Mouse (Mus musculus): ENCODE measurements around the gene Hist1h1e. TPM values are rescaled to one million over a fixed set of nuclear protein-coding genes. Genes with fewer than 3 reads are reported as not detected.
"Not testable (repeated sequence)": the region's sequence is repeated elsewhere in the genome, so short reads cannot be mapped to it uniquely, and the experiment has no call there.

The Hist1h1e gene
- total RNA-seq, 2 experiments from 2014 or later = 29.1 to 34.0 TPM

DNA sequence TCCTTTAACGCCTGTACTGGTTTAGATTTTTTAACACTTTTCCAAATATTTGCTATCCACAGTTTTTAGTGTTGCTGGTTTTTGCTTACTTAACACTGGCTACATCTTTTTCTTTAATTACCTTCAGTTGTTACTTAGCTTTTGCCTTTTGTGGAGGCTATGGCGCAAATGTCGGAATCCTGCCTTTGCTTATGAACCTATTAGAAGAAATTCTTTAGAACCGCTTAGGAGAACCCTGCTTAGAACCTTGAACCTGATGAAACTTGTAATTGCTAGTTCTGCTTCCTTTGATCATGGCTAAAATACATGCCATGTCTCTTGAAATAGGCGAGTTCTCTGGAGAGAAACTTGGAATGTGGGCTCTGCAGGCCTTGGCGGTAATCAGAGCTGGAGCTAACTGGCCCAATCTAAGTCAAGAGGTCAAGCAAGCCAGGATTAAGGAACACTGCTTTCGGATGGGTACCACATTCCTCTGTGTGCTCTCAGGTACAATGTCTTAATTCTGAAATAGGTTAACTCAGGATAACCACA lies 45.9 kb downstream of the Hist1h1e start:
- no peak for TF ChIP-seq CTCF (IDR thresholded peaks at IDR 0.05)
- peak overlapping the region; percentile 70 for H3K4me3 ChIP-seq
- peak overlapping the region; percentile 83 for H3K27ac ChIP-seq
- intact Hi-C loops (cut with DNase I) = no loop called here
- no peak for DNase-seq

DNA sequence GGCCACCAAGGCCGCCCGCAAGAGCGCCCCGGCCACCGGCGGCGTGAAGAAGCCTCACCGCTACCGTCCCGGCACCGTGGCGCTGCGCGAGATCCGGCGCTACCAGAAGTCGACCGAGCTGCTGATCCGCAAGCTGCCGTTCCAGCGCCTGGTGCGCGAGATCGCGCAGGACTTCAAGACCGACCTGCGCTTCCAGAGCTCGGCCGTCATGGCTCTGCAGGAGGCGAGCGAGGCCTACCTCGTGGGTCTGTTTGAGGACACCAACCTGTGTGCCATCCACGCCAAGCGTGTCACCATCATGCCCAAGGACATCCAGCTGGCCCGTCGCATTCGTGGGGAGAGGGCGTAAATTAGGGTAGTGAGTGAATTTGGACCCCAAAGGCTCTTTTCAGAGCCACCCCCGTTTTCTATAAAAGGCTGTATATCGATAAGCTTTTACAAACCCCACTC lies 46.5 kb downstream of the Hist1h1e start:
- Histone ChIP-seq H3K27ac (peak overlapping the region; percentile 83), H3K4me3 (peak overlapping the region; percentile 70)
- DNase-seq = peak; percentile 23
- intact Hi-C loops (cut with DNase I) = not testable (repeated sequence)

DNA sequence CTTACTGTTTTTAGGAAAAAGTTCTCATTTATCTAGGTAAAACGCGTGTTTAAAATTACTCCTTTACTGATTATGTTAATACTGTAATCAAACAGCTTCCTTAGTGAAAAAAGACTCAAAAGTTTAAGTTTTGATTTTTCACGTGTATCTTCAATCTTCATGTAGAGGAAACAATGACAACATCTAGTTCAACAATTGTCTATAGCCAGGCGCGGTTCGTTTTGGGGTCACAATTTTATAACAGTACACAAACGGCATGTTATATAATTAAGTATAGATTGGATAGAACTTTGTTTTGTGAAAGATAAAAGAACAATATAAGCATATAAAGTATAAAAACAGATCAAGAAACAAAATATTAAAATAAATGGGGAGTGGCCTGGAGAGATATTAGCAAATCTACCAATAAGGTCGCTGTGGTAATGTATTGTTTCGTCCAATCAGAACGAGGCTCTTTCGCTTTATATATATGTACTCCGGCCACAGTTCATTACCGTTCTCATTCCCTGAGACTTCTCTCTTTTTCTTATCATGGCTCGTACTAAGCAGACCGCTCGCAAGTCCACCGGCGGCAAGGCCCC lies 47.0 kb downstream of the Hist1h1e start, which contains the start of gene Hist1h3d:
TSS of gene Hist1h3d (plus strand) at position 493 of the 581 bp plus-strand sequence.
- TF ChIP-seq CTCF (IDR thresholded peaks at IDR 0.05) = no peak
- intact Hi-C loops (cut with DNase I) = no loop called here
- H3K27ac ChIP-seq = peak within 1 kb of the TSS; percentile 83
- peak within 1 kb of the TSS; percentile 70 for H3K4me3 ChIP-seq
- peak; percentile 17 for DNase-seq

DNA sequence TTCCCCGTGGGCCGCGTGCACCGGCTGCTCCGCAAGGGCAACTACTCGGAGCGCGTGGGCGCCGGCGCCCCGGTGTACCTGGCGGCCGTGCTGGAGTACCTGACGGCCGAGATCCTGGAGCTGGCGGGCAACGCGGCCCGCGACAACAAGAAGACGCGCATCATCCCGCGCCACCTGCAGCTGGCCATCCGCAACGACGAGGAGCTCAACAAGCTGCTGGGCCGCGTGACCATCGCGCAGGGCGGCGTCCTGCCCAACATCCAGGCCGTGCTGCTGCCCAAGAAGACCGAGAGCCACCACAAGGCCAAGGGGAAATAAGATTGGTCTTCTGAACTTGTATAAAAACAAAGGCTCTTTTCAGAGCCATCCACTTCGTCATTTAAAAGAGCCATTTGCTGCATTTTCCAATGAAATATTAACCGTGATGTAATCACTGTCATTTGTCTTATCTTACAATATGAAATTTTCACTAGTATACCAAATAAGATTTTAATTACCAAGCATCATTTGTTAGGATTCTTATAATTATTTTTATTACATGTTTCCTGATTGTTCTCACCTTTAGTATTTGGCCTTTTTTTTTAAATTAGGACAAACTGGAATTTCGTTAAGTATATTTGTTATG lies 47.7 kb downstream of the Hist1h1e start:
- intact Hi-C loops (cut with DNase I) = not testable (repeated sequence)
- H3K4me3 ChIP-seq = peak overlapping the region; percentile 70
- H3K27ac ChIP-seq = peak overlapping the region; percentile 83

DNA sequence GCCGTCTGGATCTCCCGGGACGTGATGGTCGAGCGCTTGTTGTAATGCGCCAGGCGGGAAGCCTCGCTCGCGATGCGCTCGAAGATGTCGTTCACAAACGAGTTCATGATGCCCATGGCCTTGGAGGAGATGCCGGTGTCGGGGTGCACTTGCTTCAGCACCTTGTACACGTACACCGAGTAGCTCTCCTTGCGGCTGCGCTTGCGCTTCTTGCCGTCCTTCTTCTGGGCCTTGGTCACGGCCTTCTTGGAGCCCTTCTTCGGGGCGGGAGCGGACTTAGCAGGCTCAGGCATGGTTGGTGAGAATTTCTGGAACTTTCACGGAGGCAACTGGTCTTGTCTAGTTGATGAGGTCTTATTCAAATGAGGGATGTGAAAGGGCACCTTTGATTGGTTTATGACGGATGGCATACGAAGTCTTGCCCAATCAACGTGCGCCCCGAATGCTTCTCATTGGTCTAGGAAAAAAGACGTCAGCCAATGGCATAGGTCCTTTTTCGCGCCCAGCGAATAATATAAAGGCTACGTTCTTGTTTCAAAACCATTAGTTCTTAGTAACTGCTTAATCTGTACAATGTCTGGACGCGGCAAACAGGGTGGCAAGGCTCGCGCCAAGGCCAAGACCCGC lies 48.3 kb downstream of the Hist1h1e start, which contains the start of the genes Hist1h2bf and Hist1h2ad:
TSS of gene Hist1h2bf (minus strand) at position 299 of the 627 bp plus-strand sequence.
TSS of gene Hist1h2ad (plus strand) at position 484 of the 627 bp plus-strand sequence.
- intact Hi-C loops (cut with DNase I) = not testable (repeated sequence)
- DNase-seq = peak; percentile 84
- peak within 1 kb of the TSS; percentile 70 for H3K4me3 ChIP-seq
- H3K27ac ChIP-seq = peak within 1 kb of the TSS; percentile 83

More for the DNA sequence above, 47.7 kb downstream of the Hist1h1e start:
- not testable (repeated sequence) for DNase-seq

DNA sequence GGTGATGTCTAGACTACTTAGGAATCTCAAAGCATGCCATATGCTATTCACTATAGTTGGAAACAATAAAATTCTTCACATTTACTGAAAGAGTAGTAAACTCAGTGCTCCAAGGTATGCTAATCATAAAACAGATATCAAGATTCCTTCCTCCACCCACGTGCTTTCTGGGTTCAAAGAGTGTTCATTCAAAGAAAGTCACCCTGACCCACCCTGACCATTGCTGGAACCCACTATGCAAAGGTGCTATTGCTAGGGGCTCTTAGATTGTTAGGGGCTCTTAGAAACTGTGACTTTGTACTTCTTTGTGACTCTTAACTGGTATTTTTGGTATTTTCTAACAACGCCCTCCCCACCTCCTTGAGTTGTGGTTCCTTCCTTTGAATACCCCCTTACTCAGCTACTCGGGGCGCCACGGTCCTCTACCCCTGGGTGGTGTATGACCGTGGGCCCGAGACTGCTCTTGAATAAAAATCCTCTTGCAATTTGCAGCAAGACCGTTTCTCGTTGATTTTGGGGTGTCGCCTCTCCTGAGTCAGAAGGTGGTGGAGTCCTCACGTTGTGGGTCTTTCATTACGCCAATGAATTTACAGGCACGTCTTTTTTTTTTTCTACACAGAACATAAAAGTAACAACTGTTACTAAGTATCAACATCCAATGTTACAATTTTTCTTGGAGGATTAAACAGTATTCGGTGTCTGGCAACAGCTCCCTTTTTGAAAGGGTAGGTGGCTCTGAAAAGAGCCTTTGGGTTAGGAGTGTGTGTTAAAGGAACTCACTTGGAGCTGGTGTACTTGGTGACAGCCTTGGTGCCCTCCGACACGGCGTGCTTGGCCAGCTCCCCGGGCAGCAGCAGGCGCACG lies 49.1 kb downstream of the Hist1h1e start:
- H3K27ac ChIP-seq; DNase-seq; intact Hi-C loops (cut with DNase I): not testable (repeated sequence)
- peak overlapping the region; percentile 70 for H3K4me3 ChIP-seq

DNA sequence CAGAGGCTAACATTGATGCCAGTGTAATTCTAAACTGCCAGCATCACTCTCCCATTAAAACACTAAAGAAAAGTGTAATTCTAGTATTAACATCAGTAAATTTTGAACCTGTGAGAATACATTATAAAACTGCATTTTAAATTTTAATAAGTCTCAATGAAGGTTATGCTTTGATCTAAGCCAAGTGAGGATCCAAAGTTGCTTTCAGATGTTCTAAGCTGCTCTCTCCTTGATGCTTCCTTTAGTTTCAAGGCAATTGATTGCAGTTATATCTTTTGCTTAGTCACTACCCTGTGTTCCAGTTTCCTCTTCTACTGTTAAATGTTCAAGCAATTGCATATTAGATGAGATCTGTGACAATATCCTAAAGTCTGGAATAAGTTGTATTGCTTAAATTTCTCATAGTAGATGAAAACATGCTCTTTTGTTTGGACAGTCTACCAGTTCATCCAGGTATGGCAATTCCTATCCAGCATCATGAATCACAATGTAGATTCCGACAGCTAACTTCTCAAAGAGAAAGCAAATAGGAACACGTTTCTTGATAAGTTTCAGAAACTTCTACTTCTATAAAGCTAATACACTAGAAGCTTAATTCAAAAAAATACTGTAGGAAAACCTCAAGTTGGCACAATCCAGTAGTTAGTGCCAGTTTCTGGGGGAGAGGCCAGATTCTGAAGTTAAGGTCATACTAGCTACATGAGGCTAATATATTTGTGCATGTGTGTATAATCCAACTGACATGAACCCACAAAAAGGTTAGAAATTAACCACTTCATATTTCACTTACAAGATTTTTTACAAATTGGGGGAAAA lies 49.9 kb downstream of the Hist1h1e start:
- intact Hi-C loops (cut with DNase I) = no loop called here

DNA sequence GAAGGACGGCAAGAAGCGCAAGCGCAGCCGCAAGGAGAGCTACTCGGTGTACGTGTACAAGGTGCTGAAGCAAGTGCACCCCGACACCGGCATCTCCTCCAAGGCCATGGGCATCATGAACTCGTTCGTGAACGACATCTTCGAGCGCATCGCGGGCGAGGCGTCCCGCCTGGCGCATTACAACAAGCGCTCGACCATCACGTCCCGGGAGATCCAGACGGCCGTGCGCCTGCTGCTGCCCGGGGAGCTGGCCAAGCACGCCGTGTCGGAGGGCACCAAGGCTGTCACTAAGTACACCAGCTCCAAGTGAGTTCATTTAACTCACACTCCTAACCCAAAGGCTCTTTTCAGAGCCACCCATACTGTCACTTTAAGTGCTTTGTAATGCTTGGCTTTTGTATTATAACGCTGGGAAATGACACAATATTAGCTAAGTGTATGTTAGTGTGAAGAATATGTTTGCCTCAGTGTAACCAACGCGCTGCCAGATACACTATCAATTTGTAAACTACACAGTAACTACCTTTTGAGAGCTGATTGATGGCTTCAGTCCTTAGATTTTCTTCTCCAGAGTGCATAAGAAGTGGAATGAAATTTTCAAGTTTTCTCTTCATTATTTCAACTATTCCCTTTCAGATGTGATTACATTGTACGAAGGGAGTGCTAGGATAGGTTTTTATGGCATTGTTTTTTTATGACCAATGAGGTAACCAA lies 50.7 kb downstream of the Hist1h1e start:
- intact Hi-C loops (cut with DNase I); DNase-seq: not testable (repeated sequence)
- peak overlapping the region; percentile 92 for H3K27ac ChIP-seq
- H3K4me3 ChIP-seq = peak overlapping the region; percentile 70

More for the DNA sequence above, 49.9 kb downstream of the Hist1h1e start:
- H3K27ac ChIP-seq = 0 out of 2 replicates have a peak overlapping the region, but pooled peaks have one; percentile 68
- peak overlapping the region; percentile 70 for H3K4me3 ChIP-seq
- no peak for DNase-seq
- no peak for TF ChIP-seq CTCF (IDR thresholded peaks at IDR 0.05)

DNA sequence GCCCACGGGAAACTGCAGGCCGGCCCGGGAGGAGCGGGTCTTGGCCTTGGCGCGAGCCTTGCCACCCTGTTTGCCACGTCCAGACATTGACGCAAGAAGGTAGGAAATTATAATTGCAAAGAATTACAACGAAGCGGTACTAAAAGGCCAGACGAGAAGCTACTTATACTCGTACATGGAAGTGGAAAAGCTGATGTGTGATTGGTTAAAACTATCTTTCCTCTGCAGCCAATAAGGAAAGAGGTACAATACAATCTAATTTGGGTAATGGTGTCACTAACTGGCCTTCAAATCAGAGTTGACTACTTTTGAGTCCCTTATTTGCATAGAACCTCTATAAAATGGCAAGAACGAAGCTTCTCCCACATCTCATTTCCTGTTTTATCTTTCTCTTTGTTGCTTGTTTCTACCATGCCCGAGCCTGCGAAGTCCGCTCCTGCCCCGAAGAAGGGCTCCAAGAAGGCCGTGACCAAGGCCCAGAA lies 51.3 kb downstream of the Hist1h1e start, which contains the start of the genes Hist1h2ae and Hist1h2bg:
TSS of gene Hist1h2ae (minus strand) at position 199 of the 482 bp plus-strand sequence.
TSS of gene Hist1h2bg (plus strand) at position 375 of the 482 bp plus-strand sequence.
- H3K27ac ChIP-seq = peak within 1 kb of the TSS; percentile 92
- peak; percentile 50 for DNase-seq
- no peak for TF ChIP-seq CTCF (IDR thresholded peaks at IDR 0.05)
- peak within 1 kb of the TSS; percentile 70 for H3K4me3 ChIP-seq
- intact Hi-C loops (cut with DNase I) = no loop called here

Small RNAs within 50 kb of the gene (microRNA-seq; reads per million reads assigned to microRNA genes)
- not detected for gene Gm44359
- not detected for gene Gm44394

Other genes starting within 250 kb of the Hist1h1e start
- gene Abt1, start 198.7 kb downstream of the Hist1h1e start, total RNA-seq (2021) = 1 to 10 TPM; 3.6 to 3.9 TPM
- not detected for gene Btn1a1, start 156.7 kb downstream of the Hist1h1e start, total RNA-seq (2021)
- gene Btn2a2, start 133.7 kb downstream of the Hist1h1e start, total RNA-seq (2021) = not detected
- gene Hist1h4h, start 91.5 kb downstream of the Hist1h1e start, total RNA-seq (2021) = 100 to 1,000 TPM; 131 to 139 TPM
- 1 to 10 TPM in 1 of 2 experiments, not detected in 1; 2.0 TPM for gene Hist1h2af, start 88.7 kb downstream of the Hist1h1e start, total RNA-seq (2021)
- gene Hist1h3g, start 87.1 kb downstream of the Hist1h1e start, total RNA-seq (2021) = not detected
- gene Hist1h2bh, start 79.2 kb downstream of the Hist1h1e start, total RNA-seq (2021) = 1 to 10 TPM in 1 of 2 experiments, under 1 TPM in 1; 0.94 to 1.0 TPM
- gene Hist1h3f, start 78.5 kb downstream of the Hist1h1e start, total RNA-seq (2021) = 1 to 10 TPM; 2.9 to 4.0 TPM
- gene Hist1h4f, start 70.9 kb downstream of the Hist1h1e start, total RNA-seq (2021) = 1 to 10 TPM; 7.8 to 8.7 TPM
- under 1 TPM; 0.56 to 0.81 TPM for gene Hist1h1d, start 69.3 kb downstream of the Hist1h1e start, total RNA-seq (2021)
- gene Hist1h3e, start 60.2 kb downstream of the Hist1h1e start, total RNA-seq (2021) = 10 to 100 TPM in 1 of 2 experiments, 1 to 10 TPM in 1; 8.3 to 12.9 TPM
- under 1 TPM in 1 of 2 experiments, not detected in 1; 0.45 TPM for gene Hist1h2ae, start 51.3 kb downstream of the Hist1h1e start, total RNA-seq (2021)
- gene Hist1h2bg, start 51.2 kb downstream of the Hist1h1e start, total RNA-seq (2021) = 1 to 10 TPM; 2.9 to 7.6 TPM
- 1 to 10 TPM; 3.6 to 3.8 TPM for gene Hist1h2bf, start 48.4 kb downstream of the Hist1h1e start, total RNA-seq (2021)
- gene Hist1h2ad, start 48.2 kb downstream of the Hist1h1e start, total RNA-seq (2021) = 1 to 10 TPM; 1.0 to 1.3 TPM
- 1 to 10 TPM; 2.0 to 3.0 TPM for gene Hist1h3d, start 46.8 kb downstream of the Hist1h1e start, total RNA-seq (2021)
- gene Hist1h4d, start 41.0 kb downstream of the Hist1h1e start, total RNA-seq (2021) = 10 to 100 TPM; 31.0 to 36.0 TPM
- gene Hist1h2be, start 1.4 kb downstream of the Hist1h1e start, total RNA-seq (2021) = 10 to 100 TPM; 10.8 to 17.5 TPM
- under 1 TPM; 0.84 to 0.92 TPM for gene Hist1h2ac, start 61.4 kb upstream of the Hist1h1e start, total RNA-seq (2021)
- 10 to 100 TPM; 59.1 to 76.4 TPM for gene Hist1h2bc, start 61.6 kb upstream of the Hist1h1e start, total RNA-seq (2021)
- gene Hist1h1t, start 73.3 kb upstream of the Hist1h1e start, total RNA-seq (2021) = not detected
- gene Hist1h4c, start 75.9 kb upstream of the Hist1h1e start, total RNA-seq (2021) = 10 to 100 TPM; 49.8 to 61.2 TPM
- 10 to 100 TPM; 16.0 to 18.7 TPM for gene Hfe, start 88.3 kb upstream of the Hist1h1e start, total RNA-seq (2021)
- 100 to 1,000 TPM; 135 to 164 TPM for gene Hist1h1c, start 116.2 kb upstream of the Hist1h1e start, total RNA-seq (2021)
- gene Hist1h3c, start 123.0 kb upstream of the Hist1h1e start, total RNA-seq (2021) = not detected
- 1 to 10 TPM; 1.1 to 2.3 TPM for gene Hist1h2bb, start 124.2 kb upstream of the Hist1h1e start, total RNA-seq (2021)
- gene Hist1h2ab, start 128.6 kb upstream of the Hist1h1e start, total RNA-seq (2021) = 1 to 10 TPM in 1 of 2 experiments, not detected in 1; 1.9 TPM
- gene Hist1h3b, start 129.7 kb upstream of the Hist1h1e start, total RNA-seq (2021) = 1 to 10 TPM; 1.6 to 1.8 TPM
- gene Hist1h4b, start 134.5 kb upstream of the Hist1h1e start, total RNA-seq (2021) = 1 to 10 TPM; 2.1 to 3.7 TPM
- gene Hist1h4a, start 138.7 kb upstream of the Hist1h1e start, total RNA-seq (2021) = 1 to 10 TPM in 1 of 2 experiments, under 1 TPM in 1; 0.61 to 1.4 TPM
- 1 to 10 TPM; 2.9 to 4.2 TPM for gene Hist1h3a, start 139.8 kb upstream of the Hist1h1e start, total RNA-seq (2021)
- 1 to 10 TPM; 1.2 to 1.5 TPM for gene Hist1h1a, start 141.1 kb upstream of the Hist1h1e start, total RNA-seq (2021)
- not detected for gene Trim38, start 147.4 kb upstream of the Hist1h1e start, total RNA-seq (2021)
- gene Slc17a2, start 184.4 kb upstream of the Hist1h1e start, total RNA-seq (2021) = not detected
- not detected for gene Slc17a3, start 216.9 kb upstream of the Hist1h1e start, total RNA-seq (2021)
- not detected for gene Slc17a1, start 245.2 kb upstream of the Hist1h1e start, total RNA-seq (2021)